Mouse (Mus musculus): ENCODE measurements at regions not wholly inside any gene's neighbourhood (a gene's known extent, or its start where the extent isn't known, plus 50 kb on each side); places are given as distances from the start of the nearest gene placed in this dataset.

DNA sequence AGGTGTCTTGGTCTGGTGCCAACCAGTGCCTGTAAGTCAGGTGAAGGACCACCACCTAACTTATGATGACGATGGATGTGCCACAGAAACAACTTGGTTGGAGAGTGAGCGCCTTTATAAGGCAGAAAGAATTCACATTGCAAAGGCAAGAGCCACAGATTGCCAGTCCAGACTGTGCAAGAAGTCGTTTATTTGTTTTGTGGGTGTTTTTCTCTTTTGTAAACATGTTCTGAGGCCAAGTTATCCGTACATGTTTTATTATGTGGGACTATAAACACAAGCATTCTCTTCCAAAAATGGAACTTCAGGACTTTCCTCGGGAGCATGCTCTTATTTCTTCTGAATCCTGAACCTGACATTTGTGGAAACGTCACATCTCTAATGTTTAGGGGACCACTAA is 369.8 kb upstream of the Nt5c1b start:
- Histone ChIP-seq H3K4me1 (replicated peaks) (no peaks in the 10 kb centered on the region), H3K9me3 (no peaks in the 10 kb centered on the region), H3K27me3 (no peaks in the 10 kb centered on the region), H3K36me3 (no peaks in the 10 kb centered on the region), H3K27ac (replicated peaks) (no peak overlapping the region), H3K4me2 (no peak overlapping the region), H3K9ac (no peak overlapping the region), H3K4me3 (no peak overlapping the region)
- 83% methylated on average over 6 of the region's 6 CpGs for WGBS
- ATAC-seq (ENCODE audit: low FRiP score, low read depth), result no peak

DNA sequence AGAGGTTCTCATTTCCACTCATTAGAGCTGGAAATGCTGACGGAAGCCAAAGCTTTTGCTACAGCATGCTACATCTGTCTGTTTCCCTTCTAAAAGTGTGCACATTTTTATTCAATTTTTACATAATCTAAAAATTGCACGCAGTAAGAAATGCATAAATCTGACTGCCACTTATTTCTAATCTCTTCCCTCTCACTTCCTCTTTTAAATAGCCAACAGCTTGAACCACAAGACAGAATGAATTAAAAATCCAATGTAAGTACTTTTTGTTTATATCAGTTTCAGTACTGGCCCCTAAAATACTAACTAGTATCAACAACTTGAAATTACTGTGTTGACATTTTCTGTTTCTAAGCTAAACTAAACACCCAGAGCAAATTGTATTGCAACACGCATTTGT is 361.3 kb upstream of the Nt5c1b start:
- H3K9me3 ChIP-seq, result no peaks in the 10 kb centered on the region
- no peaks in the 10 kb centered on the region for H3K36me3 ChIP-seq
- H3K27me3 ChIP-seq, result no peaks in the 10 kb centered on the region
- no peak overlapping the region for H3K9ac ChIP-seq
- no peak for ATAC-seq (ENCODE audit: low FRiP score, low read depth)
- H3K4me1 ChIP-seq (replicated peaks), result no peaks in the 10 kb centered on the region
- no peak overlapping the region for H3K4me2 ChIP-seq
- WGBS, result 78% methylated on average over 3 of the region's 3 CpGs
- no peak overlapping the region for H3K4me3 ChIP-seq
- no peak overlapping the region for H3K27ac ChIP-seq (replicated peaks)

DNA sequence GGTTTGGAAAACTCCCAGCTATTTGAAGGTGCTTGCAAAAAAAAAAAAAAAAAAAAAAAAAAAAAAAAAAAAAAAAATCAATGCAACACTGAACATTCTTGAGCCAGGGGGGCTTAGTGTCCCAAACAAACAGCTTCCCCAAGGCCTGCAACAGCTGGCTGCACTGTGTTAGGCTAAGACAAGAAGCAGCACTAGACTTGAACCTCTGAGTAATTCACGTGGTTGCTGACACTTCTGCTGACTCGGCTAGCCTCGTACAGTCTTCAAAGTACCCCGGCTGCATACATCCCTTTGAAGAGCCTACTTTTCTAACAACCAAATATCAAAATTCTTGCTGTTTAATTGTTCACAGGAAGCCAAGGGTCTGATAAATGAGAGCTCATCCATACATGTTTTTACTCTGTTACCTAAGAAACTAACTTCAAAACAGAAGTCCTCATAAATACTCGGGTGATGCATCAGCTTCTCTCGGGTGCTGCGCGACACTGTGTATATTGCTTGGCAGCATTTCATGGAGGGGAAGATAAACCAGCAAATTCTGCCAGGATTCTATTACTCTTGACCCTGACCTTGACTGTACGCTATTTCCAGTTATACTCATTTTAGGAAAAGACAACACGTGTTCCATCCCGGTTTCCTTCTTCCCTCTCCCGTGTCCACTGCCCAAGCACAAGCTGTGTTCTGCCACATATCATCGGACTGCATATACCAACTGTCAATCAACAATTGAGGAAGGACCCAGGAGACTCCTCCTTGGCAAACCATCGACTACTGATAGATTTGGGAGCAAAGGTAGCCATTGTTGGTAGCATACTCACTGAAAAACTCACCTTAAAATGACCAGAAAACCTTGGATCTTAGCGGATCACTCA is 352.8 kb upstream of the Nt5c1b start:
- no peak overlapping the region for H3K27ac ChIP-seq (replicated peaks)
- no peaks in the 10 kb centered on the region for H3K4me1 ChIP-seq (replicated peaks)
- no peaks in the 10 kb centered on the region for H3K9me3 ChIP-seq
- WGBS, result 83% methylated on average over 15 of the region's 15 CpGs
- no peaks in the 10 kb centered on the region for H3K27me3 ChIP-seq
- ATAC-seq (ENCODE audit: low FRiP score, low read depth), result no peak
- no peak overlapping the region for H3K4me2 ChIP-seq
- H3K4me3 ChIP-seq, result no peak overlapping the region
- H3K36me3 ChIP-seq, result no peaks in the 10 kb centered on the region
- no peak overlapping the region for H3K9ac ChIP-seq

DNA sequence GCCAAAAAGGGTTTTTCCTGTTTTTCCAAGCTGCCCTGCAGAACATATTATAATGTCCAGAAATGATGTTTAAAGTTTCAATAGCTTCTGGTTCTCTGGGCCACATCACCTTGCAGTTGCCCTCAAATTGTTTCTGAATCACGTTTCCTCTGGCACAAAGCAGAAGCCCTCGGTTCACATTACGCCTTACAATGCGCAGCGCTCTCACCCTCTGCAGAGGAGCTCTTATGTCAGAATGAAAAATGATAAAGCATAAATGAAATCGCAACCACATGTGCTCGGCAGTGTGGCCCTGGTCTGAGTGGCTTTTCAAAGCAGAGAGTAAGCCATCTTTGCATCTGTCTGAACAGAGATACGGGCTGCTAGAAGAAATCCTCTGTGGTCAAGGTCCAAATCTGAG is 334.3 kb upstream of the Nt5c1b start:
- Histone ChIP-seq H3K27ac (replicated peaks) (no peak overlapping the region), H3K27me3 (no peaks in the 10 kb centered on the region), H3K4me2 (no peak overlapping the region), H3K9me3 (no peaks in the 10 kb centered on the region), H3K9ac (no peak overlapping the region), H3K4me1 (replicated peaks) (no peaks in the 10 kb centered on the region), H3K4me3 (no peak overlapping the region), H3K36me3 (no peaks in the 10 kb centered on the region)
- no peak for ATAC-seq (ENCODE audit: low FRiP score, low read depth)
- WGBS, result 74% methylated on average over 8 of the region's 8 CpGs

DNA sequence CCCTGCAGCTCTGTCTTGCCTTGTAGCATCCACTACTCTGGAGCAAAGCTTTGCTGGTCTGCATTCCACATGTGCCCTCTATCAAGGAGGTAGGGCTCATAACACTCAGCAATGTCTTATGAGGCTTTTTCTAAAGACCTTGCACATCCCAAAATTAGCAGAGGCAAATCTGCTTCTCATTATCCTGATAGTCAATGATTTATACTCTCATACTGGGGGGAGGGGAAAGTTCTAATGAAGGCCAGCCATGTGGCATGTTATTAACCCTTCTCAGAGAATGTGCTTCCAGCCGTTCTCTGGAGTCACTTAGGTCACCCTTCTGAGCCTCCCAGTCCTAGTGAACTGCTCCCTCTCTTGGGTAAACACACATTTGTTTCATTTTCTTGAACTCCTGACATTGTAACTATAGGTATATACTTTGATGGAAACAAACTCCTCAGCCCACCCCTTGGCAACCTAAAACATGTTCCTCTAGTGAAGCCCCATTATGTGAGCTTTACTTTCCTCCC is 307.7 kb upstream of the Nt5c1b start:
- H3K9me3 ChIP-seq, result no peaks in the 10 kb centered on the region
- no peak overlapping the region for H3K27ac ChIP-seq (replicated peaks)
- 39% methylated on average over 1 of the region's 1 CpGs for WGBS
- H3K4me2 ChIP-seq, result no peak overlapping the region
- H3K4me1 ChIP-seq (replicated peaks), result no peaks in the 10 kb centered on the region
- no peak for ATAC-seq (ENCODE audit: low FRiP score, low read depth)
- H3K4me3 ChIP-seq, result no peak overlapping the region
- no peaks in the 10 kb centered on the region for H3K36me3 ChIP-seq
- H3K27me3 ChIP-seq, result no peaks in the 10 kb centered on the region
- H3K9ac ChIP-seq, result no peak overlapping the region

DNA sequence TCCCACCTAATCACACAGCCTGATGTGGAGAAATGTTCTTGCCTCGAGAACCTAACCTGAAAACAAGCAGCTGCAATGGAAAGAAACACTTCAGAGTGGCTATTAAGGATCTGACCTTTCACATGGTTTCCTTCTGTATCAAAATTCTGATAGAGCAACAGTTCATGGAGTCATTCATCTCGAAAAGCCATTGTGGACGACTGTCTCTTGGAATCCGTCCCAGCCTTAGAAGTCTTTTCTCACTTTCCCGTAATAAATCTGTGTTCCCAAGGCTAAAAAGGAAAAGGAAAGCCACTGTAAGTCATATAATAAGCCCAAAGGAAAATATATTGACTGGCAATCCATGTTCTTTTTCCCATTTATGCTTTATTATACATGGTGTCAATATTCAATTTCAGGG is 291.4 kb upstream of the Nt5c1b start:
- Histone ChIP-seq H3K27me3 (no peaks in the 10 kb centered on the region), H3K36me3 (no peaks in the 10 kb centered on the region), H3K4me1 (replicated peaks) (no peaks in the 10 kb centered on the region), H3K9ac (no peak overlapping the region), H3K27ac (replicated peaks) (no peak overlapping the region), H3K4me3 (no peak overlapping the region), H3K9me3 (no peaks in the 10 kb centered on the region), H3K4me2 (no peak overlapping the region)
- WGBS, result 72% methylated on average over 5 of the region's 5 CpGs
- ATAC-seq (ENCODE audit: low FRiP score, low read depth), result no peak

DNA sequence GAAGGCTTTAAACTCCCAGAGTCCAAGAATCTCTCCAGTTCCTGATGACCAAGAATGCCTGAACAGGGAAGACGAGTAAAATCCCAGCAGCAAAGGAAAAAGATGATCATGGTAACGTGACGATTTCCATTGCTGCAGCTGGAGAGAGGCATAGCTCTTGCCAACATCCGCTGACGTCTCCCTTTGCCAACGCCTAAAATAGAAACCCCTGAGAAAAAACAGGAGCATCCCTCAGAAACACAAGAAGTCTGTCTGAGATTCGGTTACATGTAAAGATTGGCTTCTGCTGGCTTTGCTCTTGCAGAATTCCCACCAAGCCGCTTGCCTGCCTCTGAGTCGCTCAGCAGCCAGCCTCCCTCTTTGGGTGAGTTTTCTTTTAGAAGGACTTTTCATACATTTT is 290.3 kb upstream of the Nt5c1b start:
- no peaks in the 10 kb centered on the region for H3K36me3 ChIP-seq
- H3K4me1 ChIP-seq (replicated peaks), result no peaks in the 10 kb centered on the region
- H3K4me3 ChIP-seq, result no peak overlapping the region
- no peaks in the 10 kb centered on the region for H3K27me3 ChIP-seq
- H3K9me3 ChIP-seq, result no peaks in the 10 kb centered on the region
- ATAC-seq (ENCODE audit: low FRiP score, low read depth), result no peak
- H3K4me2 ChIP-seq, result no peak overlapping the region
- H3K27ac ChIP-seq (replicated peaks), result no peak overlapping the region
- WGBS, result 82% methylated on average over 9 of the region's 9 CpGs
- no peak overlapping the region for H3K9ac ChIP-seq

DNA sequence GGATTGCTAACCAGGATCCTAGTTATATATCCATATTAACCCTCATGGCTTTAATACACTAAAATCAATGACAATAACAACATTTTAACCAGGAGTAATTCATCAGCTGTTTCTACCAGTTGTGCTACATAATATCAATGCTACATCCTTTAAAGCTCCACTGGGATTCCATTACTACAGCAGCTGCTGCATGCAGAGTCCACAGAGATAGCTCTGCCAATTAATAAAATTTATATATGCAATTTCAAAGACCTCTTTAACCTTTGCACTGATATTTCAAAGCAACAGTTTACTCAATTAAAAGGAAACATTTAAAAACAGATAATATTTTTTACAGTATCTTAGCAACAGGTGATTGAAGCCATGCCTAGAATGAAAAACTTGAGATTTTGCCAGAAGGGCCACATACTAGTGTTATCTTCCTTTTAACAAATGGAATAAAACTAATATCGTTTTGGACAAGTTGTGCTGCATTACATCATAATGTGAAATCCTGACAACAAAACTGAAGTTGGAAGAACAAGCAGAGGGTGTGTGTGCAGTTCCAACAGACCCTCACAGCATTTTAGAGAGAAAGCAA is 256.8 kb upstream of the Nt5c1b start:
- 86% methylated on average over 1 of the region's 1 CpGs for WGBS
- ATAC-seq (ENCODE audit: low FRiP score, low read depth), result no peak
- Histone ChIP-seq H3K36me3 (no peaks in the 10 kb centered on the region), H3K27ac (replicated peaks) (no peak overlapping the region), H3K4me3 (no peak overlapping the region), H3K9me3 (no peaks in the 10 kb centered on the region), H3K4me2 (no peak overlapping the region), H3K27me3 (no peaks in the 10 kb centered on the region), H3K9ac (no peak overlapping the region), H3K4me1 (replicated peaks) (no peaks in the 10 kb centered on the region)

DNA sequence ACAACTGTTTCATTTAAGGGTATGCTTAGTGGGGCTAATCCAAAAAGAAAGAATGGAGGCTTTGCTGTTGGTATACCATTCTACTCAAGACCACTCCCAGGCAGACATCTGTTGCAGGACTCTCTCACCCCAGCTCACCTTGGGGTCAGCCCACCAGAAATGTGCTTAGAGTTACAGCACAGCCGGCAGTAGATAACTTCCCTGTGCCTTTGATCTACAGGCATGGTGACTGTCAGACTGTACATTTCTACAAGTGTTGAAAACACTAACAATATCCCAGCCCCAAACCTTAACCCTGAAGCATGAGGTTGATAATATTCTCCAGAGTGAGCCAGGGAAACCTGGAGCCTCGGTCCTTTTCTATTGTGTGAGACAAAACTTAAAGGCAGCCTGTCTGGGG is 247.7 kb upstream of the Nt5c1b start:
- Histone ChIP-seq H3K4me1 (replicated peaks) (no peaks in the 10 kb centered on the region), H3K36me3 (no peaks in the 10 kb centered on the region), H3K9me3 (no peaks in the 10 kb centered on the region), H3K27me3 (no peaks in the 10 kb centered on the region), H3K9ac (no peak overlapping the region), H3K4me2 (no peak overlapping the region), H3K27ac (replicated peaks) (no peak overlapping the region), H3K4me3 (no peak overlapping the region)
- no peak for ATAC-seq (ENCODE audit: low FRiP score, low read depth)
- 85% methylated on average over 2 of the region's 2 CpGs for WGBS

DNA sequence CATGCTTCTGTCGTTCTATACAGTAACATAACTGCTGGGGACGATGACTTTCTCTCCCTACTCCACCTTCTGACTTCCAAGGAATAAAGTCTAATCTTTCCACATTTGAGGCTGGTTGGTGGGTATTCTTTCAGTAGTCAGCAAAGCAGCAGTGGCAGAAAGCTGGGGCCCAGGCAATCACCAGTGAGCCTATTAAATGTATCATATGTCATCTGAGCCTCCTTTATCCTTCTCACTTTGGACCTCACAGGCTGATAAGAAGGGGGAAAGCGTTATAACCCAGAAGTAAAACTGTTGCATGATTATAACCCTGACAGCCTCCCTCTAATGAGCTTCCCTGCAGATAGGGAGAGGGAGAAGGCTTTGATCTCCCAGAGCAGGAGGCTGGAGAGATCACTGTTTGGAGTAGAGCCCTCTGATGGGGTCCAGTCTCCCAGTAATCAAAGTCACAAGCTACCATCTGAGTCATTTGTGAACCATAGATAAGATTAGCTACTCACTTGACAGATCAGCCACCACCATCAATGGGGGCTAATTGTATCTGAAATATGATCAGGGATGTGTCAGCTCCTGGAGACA is 241.7 kb upstream of the Nt5c1b start:
- Histone ChIP-seq H3K4me3 (no peak overlapping the region), H3K27me3 (no peaks in the 10 kb centered on the region), H3K36me3 (no peaks in the 10 kb centered on the region), H3K9me3 (no peaks in the 10 kb centered on the region), H3K4me1 (replicated peaks) (no peaks in the 10 kb centered on the region), H3K27ac (replicated peaks) (no peak overlapping the region), H3K4me2 (no peak overlapping the region), H3K9ac (no peak overlapping the region)
- ATAC-seq (ENCODE audit: low FRiP score, low read depth), result no peak
- 71% methylated on average over 3 of the region's 3 CpGs for WGBS

DNA sequence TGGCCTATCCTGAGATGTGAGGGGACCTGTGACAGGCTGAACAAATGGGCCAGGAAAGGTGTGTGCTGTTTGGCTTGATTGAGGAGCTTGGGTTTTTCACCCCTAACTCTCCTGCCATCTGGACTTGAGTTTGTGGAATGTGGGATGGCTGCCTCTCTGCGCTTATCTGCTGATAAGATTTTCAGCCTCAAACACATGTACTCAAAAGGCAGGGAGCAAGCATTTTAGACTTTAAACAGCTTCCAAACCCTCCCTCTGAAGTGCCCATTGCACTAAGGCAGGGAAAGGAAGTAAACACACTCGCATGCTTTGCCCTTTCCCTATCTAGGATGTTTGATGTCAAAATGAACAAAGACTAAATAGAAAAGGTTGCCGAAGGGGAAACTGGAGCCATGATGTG is 235.6 kb upstream of the Nt5c1b start:
- Histone ChIP-seq H3K36me3 (no peaks in the 10 kb centered on the region), H3K9ac (no peak overlapping the region), H3K27me3 (no peaks in the 10 kb centered on the region), H3K27ac (replicated peaks) (no peak overlapping the region), H3K9me3 (no peaks in the 10 kb centered on the region), H3K4me2 (no peak overlapping the region), H3K4me3 (no peak overlapping the region), H3K4me1 (replicated peaks) (no peaks in the 10 kb centered on the region)
- 73% methylated on average over 3 of the region's 3 CpGs for WGBS
- no peak for ATAC-seq (ENCODE audit: low FRiP score, low read depth)

DNA sequence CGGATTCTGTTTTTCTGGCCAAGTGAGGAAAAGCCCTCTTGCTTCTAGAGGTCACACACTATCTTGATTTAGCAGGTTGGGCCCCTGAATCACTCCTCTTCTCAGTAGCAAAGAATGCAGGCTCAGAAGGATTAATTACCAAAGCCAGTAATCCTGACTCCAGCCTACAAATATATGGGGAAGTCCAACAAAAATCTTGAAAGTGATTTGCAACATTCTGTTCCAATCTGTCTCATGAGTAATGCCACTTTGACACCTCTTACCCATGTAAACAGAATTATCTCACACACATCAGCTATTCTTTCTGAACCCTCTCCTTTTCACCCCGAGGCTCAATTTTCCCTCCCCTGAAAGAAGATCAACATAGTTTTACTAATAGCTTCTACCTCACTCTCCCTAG is 233.9 kb upstream of the Nt5c1b start:
- Histone ChIP-seq H3K4me3 (no peak overlapping the region), H3K4me1 (replicated peaks) (no peaks in the 10 kb centered on the region), H3K36me3 (no peaks in the 10 kb centered on the region), H3K27ac (replicated peaks) (no peak overlapping the region), H3K9me3 (no peaks in the 10 kb centered on the region), H3K9ac (no peak overlapping the region), H3K27me3 (no peaks in the 10 kb centered on the region), H3K4me2 (no peak overlapping the region)
- 70% methylated on average over 2 of the region's 2 CpGs for WGBS
- no peak for ATAC-seq (ENCODE audit: low FRiP score, low read depth)

All from hindbrain, embryonic 15.5 days (tissue).